Mouse (Mus musculus) frontal cortex, postnatal 10 days (tissue): ENCODE measurements around the gene Pilra.
"Not testable (repeated sequence)": the region's sequence is repeated elsewhere in the genome, so short reads cannot be mapped to it uniquely, and the experiment has no call there.

ENCODE experiments used
- DNase-seq, 2 experiments: peaks; one replicate each; pipeline ENCODE4 v3.0.0; 2022; ENCODE audit warnings: low spot score in 2 of 2, mixed read lengths in 1 of 2

Gene Pilra

DNA sequence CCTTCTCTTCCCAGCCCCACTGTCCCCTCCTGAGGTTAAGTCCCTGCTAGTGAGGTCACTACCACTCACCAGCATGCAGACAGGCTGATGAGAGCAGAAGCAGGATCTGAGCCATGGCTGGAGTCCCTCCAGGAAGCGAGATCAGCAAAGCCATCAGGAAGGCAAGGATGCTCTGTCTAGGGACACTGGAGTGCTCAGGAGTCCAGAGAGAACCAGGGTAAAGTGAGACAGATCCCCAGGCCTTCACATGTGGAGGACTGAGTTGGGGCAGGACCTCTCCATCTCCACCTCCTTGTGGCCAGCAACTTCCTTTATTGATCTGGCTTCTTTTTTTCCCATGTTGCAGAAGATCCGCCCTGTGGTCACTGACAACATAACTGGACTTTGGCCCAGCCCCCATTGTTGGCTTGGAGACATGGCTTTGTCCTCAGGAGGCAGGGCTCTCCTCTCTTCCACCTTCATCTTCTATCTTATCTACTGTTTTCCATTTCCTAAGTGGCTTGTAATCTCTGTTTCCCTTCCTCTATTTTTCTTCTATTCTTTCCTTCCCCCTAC is at the start of gene Pilra:
Gene Pilra (minus strand): TSS at position 316 of the 555 bp plus-strand sequence.
- DNase-seq, result not testable (repeated sequence)

GRCm38 (mm10) chr5:137883345-137883744 is 47.3 kb upstream of the Pilra start:
- DNase-seq, result no peak

GRCm38 (mm10) chr5:137882922-137883321 is 46.8 kb upstream of the Pilra start:
- DNase-seq, result no peak

DNA sequence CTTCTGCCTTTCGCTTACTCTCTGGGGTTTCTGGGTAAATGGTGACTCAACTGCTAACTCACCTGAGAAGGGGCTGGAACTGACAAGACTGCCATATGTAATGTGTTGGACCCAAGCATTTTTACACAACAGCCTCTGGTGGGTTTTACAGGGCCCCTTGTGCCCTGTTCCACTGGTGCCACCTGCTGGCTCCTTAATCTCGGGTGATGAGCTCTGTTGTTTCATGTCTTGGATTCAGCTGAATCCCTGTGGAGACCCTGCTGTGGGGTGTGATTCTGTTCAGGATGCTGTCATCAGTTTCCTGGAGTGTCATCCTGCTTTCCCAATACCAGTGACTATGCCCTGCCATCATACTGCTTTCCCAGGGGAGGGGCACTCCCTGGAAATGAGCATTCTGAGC is 41.8 kb upstream of the Pilra start:
- DNase-seq, result peak in 1 of 2 experiments; percentile 7

DNA sequence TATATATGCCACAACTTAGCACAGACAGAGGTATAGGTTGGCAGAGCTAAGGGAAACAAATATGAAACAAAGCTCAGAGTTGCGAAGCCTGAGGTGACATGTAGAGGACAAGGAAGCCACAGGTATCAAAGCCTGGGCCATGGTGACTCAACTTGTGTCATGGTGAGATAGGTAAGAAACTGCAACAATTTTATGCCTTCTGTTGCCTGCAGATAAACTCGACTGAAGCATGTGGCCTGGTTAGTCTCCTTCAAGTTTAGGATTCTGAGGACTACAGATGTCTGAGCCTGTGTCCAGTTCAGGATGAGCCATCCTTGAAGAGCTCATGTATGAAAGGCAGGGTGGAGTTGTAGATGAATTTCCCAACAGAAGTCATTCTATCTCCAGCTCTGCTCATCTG is 39.0 kb upstream of the Pilra start:
- no peak for DNase-seq

- DNase-seq, result not testable (repeated sequence)
Measured at GRCm38 (mm10) chr5:137872381-137872702, 36.3 kb upstream of the Pilra start.

DNA sequence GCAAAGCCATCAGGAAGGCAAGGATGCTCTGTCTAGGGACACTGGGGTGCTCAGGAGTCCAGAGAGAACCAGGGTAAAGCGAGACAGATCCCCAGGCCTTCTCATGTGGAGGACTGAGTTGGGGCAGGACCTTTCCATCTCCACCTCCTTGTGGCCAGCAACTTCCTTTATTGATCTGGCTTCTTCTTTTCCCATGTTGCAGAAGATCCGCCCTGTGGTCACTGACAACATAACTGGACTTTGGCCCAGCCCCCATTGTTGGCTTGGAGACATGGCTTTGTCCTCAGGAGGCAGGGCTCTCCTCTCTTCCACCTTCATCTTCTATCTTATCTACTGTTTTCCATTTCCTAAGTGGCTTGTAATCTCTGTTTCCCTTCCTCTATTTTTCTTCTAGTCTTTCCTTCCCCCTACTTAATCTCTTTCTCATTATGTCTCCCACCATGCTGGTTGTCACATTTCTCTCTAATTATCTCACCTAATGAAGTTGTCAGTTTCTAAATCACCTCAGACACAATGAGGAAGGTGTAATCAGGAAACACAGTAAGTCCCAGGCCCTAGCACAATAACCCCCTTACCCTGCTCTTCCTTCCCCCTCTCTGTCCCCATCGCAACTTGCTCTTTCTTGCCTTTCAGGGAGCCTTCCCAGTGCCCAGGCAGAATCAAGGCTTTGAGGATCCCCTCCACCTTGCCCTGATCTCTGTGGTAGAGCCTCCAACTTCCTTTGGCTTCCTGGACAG is 35.7 kb upstream of the Pilra start, which contains the start of gene Pilrb2:
Gene Pilrb2 (minus strand): TSS at position 172 of the 737 bp plus-strand sequence.
- not testable (repeated sequence) for DNase-seq

DNA sequence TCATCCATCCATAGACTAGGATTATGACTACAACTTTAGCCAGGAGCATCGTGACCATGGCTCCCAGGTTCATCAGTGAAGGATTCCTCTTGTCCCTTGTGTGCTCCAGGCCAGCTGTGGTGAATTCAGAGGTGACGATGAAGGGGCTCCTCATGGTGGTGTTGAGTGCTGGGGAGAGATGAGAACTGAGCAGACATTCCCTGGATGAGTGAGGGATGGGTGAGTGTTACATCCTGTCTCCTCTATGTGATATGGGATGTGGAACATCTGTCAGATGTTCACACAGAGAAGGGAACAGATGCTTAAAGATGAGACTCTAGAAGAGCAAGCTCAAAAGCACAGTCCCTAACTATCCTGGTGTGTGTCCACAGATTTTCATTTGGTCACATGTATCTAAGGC is 32.5 kb upstream of the Pilra start:
- not testable (repeated sequence) for DNase-seq

DNA sequence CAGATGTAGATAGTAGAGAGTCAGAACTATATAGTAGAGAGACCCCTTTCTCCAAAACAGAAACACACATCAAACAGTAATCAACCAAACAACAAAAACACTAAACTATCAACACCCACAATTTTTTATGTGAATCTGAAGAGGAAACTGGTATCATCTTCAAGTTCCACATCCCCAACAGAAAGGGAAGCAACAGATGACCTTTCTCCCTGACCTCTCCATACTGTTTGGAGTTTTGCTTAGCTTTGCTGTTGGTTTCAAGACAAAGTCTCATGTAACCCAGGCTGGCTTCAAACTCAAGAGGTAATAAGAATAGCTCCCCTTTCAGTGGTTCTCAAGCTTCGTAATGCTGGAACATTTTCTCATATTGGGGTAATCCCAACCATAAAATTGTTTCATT is 27.9 kb upstream of the Pilra start:
- DNase-seq, result not testable (repeated sequence)

- DNase-seq, result not testable (repeated sequence)
Measured at GRCm38 (mm10) chr5:137857960-137858710, 22.1 kb upstream of the Pilra start, which contains the start of gene Pilrb1. Pilrb1 (minus strand) TSS chr5:137858106.

- not testable (repeated sequence) for DNase-seq
Measured at GRCm38 (mm10) chr5:137856870-137857269, 20.8 kb upstream of the Pilra start.

DNA sequence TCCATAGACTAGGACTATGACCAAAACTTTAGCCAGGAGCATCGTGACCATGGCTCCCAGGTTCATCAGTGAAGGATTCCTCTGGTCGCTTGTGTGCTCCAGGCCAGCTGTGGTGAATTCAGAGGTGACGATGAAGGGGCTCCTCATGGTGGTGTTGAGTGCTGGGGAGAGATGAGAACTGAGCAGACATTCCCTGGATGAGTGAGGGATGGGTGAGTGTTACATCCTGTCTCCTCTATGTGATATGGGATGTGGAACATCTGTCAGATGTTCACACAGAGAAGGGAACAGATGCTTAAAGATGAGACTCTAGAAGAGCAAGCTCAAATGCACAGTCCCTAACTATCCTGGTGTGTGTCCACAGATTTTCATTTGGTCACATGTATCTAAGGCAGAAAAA is 18.8 kb upstream of the Pilra start:
- not testable (repeated sequence) for DNase-seq

- DNase-seq, result not testable (repeated sequence)
Measured at GRCm38 (mm10) chr5:137850313-137850712, 14.2 kb upstream of the Pilra start.

DNA sequence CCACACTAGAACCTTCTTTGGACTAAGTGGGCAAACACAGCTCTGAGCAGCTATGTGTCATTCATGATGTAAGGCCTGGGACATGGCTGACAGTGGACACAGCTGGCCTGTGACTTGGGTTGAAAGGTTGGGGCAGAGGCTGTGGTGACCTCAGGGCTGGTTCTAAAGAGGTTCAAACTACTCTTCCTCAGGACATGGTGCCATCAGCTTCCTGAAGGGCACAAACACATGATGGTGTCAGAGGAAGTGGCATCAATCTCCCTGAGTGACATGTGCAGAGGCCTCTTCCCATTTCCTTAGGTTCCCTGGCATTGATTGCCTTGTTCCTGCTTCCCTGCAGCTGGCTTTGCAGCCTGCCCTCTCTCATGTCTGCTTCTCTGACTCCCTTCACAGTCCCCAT is 1.0 kb upstream of the Pilra start:
- DNase-seq, result not testable (repeated sequence)

DNA sequence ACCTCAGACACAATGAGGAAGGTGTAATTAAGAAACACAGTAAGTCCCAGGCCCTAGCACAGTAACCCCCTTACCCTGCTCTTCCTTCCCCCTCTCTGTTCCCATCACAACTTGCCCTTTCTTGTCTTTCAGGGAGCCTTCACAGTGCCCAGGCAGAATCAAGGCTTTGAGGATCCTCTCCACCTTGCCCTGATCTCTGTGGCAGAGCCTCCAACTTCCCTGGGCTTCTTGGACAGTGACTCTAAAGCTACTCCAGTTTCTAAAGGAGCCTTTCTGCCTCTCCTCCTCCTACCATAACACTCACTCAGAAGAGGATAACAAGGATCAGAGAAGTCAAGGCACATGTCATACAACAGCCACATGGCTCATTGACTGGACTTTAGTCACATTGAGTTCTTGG is 530 bp upstream of the Pilra start:
- DNase-seq, result no peak

DNA sequence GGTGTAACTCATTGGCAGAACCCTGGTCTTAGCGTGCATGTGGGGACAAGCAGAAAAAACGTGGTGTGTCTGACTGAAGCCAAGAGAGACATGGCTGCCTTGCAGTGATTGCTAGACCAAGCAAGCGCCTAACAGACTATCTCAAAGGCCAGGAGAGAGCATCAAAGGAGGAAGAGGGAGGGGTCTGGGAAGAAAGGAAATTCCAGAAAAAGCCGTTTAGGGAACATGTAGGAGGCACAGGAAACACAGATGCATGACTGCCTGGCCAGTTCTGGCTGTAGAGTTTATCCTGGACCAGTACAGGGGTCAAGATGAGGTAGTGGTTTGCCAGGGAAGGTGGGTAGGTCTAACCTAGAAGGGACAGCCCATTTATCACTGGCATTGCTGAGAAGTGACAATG is 2.6 kb downstream of the Pilra start:
- DNase-seq, result no peak

- no peak for DNase-seq
Measured at GRCm38 (mm10) chr5:137831506-137831905, 4.6 kb downstream of the Pilra start.

GRCm38 (mm10) chr5:137831106-137831505 is 5.0 kb downstream of the Pilra start:
- no peak for DNase-seq

DNA sequence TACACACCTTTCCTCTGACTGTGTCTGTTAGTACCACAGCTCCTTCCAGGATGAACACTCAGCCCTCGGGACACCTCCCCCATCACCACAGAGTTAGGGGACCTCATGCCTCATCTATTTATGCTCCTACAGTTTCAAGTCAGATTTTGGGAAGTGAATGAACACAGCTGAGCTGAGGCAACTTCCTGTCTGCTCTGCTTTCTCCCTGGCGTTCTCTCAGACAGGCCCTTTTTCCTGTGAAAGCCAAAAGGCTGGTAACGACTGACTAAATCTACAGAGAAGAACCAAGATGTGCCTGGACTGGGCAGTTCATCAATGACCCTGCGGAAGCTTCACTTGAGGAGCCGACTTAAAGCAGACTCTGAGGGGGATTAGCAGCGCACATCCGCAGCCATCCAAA is 5.8 kb downstream of the Pilra start:
- DNase-seq, result no peak

- DNase-seq, result no peak
Measured at GRCm38 (mm10) chr5:137828694-137829093, 7.4 kb downstream of the Pilra start.

DNA sequence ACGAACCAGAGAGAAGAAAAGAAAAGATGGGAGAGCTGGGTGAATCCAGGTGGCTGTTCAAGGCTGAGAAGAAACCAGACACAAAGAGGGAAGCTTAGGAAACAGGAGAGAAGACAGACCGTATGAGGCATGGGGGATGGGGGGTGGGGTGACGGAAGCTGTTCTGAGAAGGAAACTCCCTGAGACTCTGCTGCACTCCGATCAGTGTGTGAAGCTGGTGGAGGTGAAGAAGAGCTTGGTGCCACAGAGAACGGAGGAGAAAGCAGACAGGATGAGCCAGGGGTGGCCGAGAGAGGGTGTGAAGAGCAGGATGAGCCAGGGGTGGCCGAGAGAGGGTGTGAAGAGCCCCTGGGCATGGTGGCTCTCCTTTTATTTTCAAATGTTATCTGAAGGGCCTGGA is 9.7 kb downstream of the Pilra start:
- no peak for DNase-seq

- DNase-seq, result no peak
Measured at GRCm38 (mm10) chr5:137825971-137826370, 10.1 kb downstream of the Pilra start.

- DNase-seq, result no peak
Measured at GRCm38 (mm10) chr5:137825030-137825429, 11.1 kb downstream of the Pilra start.
